Mouse (Mus musculus): Measurements from ENCODE around the gene Olfr1313.
"Not testable (repeated sequence)": the region's sequence is repeated elsewhere in the genome, so short reads cannot be mapped to it uniquely, and the experiment has no call there.

Olfr1313 gene

DNA sequence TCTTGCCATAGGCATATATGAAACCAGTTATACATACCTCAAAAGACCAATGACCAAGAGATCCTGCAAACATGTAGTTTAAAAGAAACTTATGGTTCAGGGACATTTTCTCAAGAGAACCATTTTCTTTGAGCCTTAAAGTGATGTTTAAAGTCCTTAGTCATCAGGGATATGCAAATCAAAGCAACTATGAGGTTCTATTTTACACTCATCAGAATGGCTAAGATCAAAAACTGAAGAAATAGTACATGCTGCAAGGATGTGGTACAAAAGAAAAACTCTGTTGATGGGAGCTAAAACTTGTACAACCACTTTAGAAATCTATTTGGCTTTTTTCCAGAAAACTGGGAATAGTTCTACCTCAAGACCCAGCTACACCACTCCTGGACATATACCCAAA lies at the start of gene Olfr1313:
Gene Olfr1313, minus strand, starts transcription at position 101 of the 400 bp plus-strand sequence.
- DNase-seq (ENCODE audit: low spot score): no peak

DNA sequence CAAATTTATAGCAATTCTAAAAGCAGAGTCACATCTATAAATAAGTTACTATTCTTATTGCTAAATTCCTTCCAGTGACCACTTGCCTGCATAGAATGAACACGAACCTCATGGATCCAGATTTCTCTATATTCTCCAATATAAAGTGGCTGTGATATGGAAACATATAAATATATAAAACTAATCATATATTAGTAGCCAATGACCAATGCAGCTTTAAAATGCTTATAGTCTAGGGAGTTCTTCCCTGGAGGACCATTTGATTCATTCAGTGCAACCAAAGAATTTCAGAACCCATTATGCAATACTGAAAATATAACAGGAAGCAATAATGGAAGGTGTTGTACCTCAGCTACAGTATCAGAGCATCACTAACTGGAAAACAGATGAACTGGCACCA lies 37.7 kb upstream of the Olfr1313 start, which contains the start of gene Olfr1315-ps1:
Gene Olfr1315-ps1, minus strand, starts transcription at position 101 of the 400 bp plus-strand sequence.
- no peak for DNase-seq (ENCODE audit: low spot score)

DNA sequence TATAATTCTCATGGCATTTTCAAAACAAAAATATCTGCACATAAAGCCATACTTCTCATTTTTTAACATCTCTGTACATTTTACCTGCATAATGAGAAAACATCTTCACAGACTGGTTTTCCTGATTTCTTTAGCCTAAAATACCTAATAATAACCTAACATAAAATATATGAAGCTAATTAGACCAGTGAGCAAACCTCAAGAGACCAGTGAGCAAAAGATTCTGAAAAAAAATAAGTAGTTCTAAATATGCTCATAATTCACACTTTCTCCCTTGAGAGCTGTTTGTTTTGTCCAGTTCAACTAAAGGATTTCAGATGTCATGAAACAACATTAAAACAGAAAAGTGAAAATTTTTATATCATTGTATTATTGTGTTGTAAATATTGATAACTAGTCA lies 19.0 kb upstream of the Olfr1313 start, which contains the start of gene Olfr1314:
Gene Olfr1314, minus strand, starts transcription at position 101 of the 400 bp plus-strand sequence.
- no peak for DNase-seq (ENCODE audit: low spot score)

DNA sequence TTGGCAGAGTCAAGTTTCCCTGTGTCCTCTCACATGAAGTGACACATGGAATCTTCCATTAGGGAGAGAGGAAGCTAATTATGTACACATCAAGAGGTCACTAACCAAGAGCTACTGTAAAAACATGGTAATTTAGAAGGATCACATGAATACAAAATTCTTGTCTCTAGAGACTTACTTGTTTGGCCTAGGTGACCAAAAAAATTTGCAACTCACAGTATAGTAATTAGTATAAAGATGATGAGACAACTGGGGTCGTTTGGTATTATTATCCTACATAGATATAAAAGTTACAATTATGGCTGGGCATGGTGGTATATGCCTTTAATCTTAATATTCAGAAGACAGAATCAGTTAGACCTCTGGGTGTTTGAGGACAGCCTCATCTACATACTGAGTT lies 27.5 kb downstream of the Olfr1313 start, which contains the start of gene Olfr1312:
Gene Olfr1312, minus strand, starts transcription at position 101 of the 400 bp plus-strand sequence.
- DNase-seq (ENCODE audit: low spot score): no peak

DNA sequence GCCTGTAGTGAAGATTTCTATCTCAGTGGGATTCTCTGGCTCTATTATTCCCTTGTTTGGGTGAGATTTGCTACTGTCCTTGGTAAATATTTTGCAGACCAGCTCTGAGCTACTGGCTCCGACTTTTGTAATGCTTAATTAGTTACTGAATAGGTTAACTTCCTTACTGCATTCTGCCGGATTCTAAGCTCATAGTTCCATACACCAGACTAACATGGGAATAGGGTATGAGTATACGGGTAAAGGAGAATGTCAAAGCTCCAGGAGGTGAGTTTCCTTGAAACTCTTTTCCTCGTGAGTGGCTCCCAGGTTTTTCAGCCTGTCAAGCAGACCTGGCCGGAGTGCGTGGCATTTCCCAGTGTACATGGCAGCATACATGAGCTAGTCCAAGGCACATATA lies 50.7 kb downstream of the Olfr1313 start:
- not testable (repeated sequence) for DNase-seq (ENCODE audit: low spot score)

DNA sequence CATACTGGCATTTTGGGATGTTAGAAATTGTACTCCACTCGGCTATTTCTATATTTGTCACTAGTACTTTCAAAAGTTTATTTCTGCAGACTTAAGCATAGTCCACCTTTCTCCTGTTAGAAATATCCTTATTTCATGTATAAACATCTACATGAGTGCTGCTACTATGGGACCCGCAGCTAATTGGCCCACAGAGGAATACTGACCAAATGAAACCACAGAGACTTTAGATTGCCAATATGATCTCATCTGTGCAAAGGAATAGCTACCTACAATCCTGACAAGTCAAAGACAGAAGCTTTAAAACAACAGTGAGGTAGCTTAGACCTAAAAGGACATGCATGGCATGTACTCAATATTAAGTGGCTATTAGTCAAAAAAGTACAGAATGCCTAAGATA lies 53.3 kb downstream of the Olfr1313 start, which contains the start of gene Olfr1311:
Gene Olfr1311, minus strand, starts transcription at position 101 of the 400 bp plus-strand sequence.
- no peak for DNase-seq (ENCODE audit: low spot score)
